Mouse (Mus musculus): Measurements from ENCODE around the gene Sstr3. TPM values are rescaled to one million over a fixed set of nuclear protein-coding genes. Genes with fewer than 3 reads are reported as not detected.
A peak's percentile ranks its signal among the peaks of the same experiment; 100 is the strongest.

Gene Sstr3
- not detected for polyA plus RNA-seq (2017; shearing (Covaris generic))

DNA sequence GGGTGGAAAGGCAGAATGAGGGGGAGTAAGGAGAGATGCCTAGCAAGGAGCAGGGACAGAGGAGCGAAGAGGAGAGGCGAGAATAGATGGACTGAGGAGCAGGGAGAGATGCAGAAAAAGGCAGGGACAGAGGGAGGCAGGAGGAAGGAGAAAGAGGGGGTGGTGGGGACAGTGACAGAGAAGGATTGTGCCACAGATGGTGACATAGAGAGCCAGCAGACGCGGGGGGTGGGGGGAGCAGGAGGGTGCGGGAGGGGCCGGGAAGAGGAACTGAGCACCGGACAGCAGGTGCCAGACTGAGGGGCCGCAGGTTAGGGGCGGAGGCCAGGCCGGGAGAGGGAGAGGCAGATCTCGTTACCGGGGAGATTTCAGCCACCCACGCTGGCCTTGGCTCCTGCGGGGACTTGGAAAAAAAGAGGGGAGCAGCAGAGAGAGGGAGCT is at the start of gene Sstr3:
Gene Sstr3 (minus strand): TSS at position 125 of the 441 bp plus-strand sequence.
- no peak for ATAC-seq

DNA sequence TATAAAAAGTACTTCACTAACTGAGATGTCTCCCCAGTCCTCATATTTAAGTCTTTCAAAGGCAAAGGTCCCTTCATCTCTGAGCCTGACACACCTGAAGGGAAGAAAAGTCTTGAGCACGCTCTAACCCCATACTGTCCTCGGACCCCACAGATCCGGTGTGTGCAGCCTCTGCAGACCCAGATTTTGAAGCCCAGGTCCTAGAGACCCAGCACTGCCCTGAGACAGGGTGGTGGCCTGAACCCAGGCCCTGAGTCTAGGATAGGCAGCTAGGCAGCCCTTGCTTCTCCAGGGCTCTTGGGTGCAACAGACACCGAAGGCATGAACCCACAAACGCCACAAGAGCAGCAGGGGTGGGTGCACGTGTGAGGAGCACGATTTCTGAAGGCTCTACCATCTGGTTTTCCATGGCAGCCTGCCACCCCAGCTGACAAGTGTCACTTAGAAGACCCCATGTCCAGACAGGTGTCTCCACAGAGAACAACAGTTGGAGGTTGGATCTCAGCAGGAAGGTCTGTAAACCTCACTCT is 49.5 kb upstream of the Sstr3 start:
- no peak for ATAC-seq

DNA sequence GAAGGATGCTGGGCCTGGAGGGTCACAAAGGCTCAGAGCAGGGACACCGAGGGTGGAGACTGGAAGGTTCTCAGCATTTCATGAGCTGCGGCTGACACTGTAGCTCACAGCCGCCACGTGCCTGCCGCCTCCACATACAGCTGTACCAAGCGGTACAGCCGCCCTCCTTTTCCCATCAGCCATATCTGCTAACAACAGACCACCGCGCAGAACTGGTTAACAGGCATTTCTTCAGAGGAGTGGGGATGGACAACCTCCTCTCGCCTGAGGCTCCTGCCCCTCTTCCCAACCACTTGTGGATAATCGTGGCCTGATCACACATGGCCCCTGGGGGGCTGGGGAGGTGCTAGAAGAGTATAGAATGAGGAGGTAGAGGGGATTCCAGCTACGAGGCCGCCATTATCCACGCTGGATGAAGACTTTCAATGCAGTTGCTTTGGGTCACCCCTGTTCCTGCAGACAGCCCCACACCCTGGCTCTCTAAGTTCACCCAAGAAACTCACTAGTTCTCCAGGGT is 48.0 kb upstream of the Sstr3 start:
- peak; percentile 13 for ATAC-seq

DNA sequence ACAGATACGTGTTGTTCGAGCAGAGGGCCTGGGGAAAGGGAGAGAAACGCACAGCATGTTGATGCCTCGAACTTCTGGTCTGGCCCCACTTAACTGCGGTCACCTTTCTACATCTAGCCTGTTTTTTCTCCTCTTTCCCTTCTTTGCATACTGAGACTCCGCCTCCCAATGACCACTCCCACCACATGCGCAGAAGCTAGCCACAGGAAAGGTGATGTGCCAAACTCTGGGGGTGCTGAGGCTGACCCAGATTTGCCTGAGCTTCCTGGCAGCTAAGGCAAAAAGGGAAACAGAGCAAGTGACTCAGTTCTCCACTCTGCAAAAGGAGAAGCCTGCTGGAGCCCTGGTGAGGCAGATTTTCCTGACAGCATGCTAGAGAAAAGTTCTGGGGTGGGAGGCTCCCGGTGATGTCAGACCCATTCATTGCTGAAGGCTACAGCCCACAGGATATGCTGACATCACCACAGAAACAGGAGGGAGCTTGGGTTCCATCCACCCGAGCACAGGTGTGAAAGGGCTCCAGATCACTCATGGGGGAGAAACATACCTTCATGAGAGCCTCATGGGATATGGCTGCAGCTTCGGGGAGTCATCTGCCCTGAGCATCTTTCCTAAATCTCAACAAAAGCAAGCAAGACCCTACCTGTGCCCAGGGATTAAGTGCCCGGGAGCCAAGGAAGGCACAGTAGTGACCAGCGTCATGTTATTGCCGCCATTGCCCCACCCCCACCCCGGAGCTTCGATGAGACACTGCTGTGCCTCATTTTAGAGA is 47.4 kb upstream of the Sstr3 start:
- peak; percentile 58 for ATAC-seq

DNA sequence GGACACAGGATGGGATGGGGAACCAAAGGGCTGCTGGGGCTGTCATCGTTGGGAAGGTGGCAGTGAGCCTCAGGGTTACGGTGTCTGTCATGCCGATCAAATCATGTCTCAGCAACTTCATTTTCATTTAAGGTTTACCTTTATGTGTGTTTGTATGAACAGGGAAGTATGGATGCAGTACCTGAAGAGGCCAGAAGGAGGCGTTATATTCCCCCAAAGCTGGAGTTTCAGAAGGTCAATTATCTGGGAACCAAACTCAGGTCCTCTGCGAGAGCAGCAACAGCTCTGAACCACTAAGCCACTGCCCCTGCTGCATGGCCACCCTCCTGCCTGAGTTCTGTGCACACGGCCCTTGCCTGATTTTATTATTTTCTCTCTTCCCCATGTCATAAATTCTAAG is 46.3 kb upstream of the Sstr3 start:
- no peak for ATAC-seq

DNA sequence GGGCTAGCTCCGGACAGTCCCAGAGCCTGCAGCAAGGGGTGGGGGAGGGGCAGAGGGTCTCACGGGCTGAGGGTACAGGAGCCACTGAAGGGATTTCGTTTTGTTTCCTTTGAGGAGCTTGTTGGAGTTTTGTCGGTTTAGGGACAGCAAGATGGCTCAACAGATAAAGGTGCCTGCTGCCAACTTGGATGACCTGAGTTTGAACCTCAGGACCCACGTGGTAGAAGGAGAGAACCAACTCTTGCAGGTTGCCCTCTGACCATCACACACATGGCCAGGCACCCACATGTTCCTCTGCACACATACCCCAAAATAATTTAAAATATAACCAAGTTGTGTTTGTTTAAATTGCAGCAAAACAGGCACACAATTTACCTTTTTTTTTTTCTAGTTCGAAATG is 45.5 kb upstream of the Sstr3 start:
- no peak for ATAC-seq

DNA sequence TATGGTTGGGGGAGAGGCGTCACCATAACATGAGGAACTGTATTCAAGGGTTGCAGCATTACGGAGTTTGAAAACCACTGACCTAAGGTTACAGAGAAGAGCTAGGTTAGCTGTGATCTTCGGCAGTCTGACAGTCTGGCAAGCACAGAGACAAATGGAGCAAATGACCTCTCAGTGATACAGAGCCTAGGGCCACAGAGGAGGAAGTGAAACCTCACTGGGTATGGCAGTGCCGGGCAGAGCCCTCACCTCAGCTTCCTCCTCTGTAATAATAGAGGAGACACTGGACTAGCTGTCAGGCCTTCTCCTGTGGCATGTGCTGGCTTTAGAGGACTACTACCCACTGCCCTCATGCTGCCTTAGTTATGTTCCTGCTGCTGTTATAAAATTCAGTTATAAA is 44.4 kb upstream of the Sstr3 start:
- ATAC-seq, result no peak

DNA sequence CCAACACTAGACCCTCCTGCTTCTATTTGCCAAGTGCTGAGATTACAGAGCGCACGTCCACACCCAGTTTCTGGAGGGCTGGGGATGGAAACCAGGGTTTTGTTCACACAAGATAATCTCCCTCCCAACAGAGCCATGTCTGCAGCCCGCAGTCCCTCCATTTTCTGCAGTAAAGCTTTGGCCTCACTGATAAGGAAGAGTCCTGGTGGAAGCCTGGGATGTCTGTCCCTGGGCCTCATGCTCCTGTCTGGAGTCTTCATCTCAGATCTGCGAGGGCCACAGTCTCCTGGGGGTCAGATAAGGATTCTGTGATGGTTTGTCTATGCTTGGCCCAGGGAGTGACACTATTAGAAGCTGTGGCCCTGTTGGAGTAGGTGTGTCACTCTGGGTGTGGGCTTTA is 43.6 kb upstream of the Sstr3 start:
- no peak for ATAC-seq

DNA sequence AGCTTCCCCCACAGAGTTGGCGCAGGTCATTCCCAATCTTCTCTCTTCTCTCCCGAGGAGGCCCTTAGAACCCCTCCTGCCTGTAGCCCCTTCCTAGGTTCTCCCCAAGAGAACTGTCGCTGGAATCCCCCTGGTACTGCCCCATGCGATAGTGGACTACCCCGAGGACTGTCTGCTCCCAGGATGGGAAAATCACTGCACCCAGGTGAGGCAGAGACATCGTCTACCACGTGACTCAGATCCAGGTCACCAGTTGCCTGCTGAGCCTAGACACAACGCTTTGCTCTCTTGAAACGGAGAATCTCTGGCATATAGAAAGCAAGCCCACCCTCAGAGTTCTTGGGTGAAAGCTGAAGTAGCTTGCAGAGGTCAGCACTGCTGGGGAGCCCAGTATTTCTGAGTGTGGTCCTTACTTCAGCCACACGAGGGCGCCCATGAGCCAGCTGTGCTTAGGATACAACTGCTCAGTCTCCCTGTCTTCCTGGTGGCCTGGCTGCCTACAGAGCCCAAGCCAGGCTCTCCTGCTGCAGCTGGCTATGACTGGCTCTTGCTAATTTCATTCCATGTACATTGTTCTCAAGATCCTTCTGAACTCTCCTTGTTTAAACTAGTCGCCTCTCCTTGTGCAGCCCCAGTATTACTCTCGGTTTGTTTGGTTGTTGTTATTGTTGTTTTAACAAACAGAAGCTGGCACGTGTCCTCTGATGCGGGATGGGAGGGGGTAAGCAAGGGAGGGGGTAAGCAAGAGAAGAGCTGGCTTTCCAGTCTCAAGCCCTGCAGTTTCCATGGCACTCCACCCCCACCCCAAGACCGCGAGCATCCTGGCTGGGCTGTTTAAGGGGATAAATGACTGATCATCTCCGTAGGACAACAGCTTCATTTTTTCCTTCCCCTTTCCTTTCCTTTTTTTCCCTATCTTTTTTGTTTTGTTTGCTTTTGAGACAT is 42.8 kb upstream of the Sstr3 start:
- ATAC-seq, result no peak

DNA sequence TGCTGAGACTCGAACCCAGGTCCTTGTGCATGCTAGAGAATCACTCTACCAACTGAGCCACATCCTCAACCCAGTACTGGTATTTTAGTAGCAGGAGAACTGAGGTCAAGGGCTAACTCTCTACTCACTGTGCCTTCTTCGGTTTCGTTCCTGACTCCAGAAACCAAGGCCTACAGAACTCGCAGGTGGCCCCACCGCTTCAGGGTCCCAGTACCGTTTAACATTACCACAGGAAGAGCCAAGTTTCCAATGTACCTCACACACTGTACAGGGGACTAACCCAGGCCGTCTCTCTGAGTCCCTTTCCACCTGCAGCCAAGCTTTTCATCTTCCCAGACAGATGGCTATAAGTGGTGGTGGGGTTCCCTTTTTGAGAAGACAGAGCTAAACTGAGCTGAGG is 40.9 kb upstream of the Sstr3 start:
- no peak for ATAC-seq

DNA sequence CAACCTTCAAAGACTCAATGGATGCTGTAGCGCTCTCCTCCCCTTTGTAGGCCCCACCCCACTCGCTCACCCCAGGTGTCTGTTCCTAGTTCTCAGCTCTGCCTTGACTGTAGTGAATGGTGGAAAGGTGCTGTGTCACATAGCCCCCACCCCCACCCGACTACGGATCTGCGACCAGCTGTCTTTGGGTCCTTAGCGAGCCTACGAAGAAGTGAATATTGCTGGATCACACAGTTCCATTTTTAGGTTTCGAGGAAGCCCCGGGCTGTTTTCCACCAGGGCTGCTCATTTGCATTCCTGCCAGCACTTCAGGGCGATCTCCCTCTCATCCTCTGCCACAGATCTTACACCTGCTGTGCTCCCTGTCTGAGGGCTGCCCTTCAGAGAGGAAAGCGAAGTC is 38.9 kb upstream of the Sstr3 start:
- ATAC-seq, result no peak

DNA sequence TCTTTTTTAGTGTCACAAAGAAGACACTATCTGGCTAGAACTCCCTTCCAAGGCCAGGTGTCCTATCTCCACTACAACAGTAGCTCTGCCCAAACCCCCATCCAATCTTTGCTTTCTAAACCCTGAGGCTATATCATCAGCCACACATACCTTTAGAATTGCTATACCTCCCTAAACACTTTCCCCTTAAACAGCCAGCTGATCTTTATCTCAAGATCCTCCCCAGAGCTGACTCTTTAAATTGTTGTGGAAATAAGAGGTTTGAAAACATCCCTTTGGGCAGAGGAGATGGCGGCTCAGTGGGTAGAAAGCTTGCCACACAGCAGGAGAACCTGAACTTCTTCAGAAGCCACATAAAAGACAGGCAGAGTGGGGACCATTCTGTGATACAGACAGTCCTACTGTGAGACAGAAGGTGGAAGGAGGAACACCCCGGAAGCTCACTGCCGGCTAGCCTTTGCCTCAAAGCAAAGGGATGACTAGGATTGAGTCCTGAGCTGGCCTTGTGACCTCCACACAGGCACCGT is 31.9 kb upstream of the Sstr3 start:
- peak; percentile 36 for ATAC-seq

DNA sequence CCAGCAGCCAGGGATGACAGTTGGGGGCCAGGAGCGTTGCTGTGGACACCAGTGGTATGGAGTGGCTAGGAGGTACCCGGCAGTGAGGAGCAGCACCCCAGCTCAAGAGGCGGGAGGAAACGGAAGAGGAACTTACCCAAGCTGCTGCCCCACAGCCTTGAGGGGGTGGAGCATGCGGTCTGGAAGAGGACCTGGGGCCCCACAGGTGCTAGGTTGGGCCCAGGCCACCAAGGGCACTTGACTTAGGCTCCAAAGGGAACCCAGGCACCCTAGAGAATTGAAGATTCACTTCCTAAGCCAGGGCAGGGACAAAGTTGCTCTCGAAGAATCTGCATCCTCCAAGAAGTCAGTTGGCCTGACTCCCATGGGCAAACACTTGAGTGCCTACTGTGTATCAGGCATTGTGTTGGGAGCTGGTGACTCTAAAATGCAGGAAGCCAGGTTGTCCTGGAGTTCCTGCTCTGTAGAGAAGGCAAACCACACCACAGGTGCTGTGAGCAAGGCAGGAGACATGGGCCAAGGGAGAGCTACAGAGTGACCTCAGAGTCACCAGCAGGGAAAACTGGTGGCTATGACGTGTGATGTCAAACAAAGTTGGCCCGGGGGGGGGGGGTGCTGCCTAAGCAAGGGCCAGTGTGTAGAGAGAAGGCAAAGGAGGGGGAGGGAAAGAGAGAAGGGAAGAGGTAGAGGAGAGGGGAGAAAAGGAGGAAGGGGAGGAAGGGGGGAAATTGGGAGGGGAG is 28.3 kb upstream of the Sstr3 start, which contains the start of gene Rac2:
Gene Rac2 (minus strand): TSS at position 126 of the 740 bp plus-strand sequence.
- peak; percentile 48 for ATAC-seq

DNA sequence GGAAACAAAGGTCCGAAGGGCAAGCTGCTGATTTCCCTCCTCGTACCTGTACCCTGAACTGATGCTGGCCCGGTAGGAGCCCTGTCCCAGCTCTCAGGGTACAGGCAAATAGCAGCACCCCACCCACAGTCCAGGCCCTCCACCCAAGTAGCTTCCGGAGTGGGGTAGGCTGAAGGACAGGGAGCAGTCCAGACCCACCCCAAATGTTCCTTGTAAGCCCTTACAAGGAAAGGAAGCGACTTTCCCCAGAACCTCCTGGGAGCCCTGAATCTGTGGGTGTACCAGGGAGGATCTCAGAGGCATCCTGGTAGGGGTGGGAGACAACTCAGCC is 27.8 kb upstream of the Sstr3 start:
- ATAC-seq, result no peak

DNA sequence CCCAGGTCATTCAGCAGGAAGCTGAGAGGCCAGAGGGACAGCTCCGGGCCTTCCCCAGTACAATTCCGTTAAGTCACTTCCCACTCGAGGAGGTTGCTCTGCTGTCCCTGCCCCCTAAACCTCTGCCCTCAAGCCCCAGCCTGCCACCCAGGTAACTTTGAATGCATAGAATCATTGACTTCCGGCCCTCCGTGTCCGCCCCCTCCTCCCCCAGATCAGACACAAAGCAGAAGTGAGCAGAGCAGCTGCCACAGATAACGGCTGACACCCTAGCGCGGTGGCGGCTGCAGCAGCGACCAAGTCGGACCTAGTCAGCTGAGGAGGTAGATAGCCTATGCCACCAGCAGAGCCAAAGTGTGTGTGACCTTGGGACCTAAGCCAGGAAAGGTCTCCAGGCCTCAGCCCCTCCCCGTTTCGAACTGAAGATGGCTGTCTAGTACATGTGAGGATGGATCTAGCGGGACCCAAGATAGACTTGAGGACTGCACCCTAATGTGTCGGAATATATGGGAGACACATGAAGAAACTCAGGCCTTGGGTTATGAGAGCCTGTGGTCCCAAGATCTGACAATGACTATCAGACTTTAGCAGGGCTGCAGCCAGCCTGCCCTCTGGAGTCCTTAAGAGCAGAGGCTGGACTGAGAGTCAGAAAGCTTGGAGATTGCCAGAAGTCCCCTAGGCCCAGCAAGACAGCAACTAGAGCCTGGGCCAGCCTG is 27.2 kb upstream of the Sstr3 start:
- ATAC-seq, result peak; percentile 66

DNA sequence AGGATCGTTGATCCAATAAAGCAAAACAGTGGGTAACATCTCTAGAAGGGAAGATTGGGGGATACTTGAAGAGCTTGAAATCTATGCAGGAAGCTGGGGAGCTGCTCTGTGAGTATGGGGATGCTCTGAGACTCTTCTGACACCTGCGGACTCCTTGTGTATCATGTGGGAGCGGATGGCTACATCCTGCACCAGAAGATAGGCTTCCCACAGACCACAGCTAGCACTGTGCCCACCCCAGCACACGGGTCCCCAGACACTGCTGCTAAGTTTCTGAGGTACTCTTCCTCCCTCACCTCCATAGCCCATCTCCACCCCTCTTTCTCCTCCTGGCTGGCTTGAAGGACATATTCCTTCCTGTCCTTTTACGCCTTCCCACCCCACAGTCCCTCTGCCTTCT is 25.7 kb upstream of the Sstr3 start:
- ATAC-seq, result no peak

DNA sequence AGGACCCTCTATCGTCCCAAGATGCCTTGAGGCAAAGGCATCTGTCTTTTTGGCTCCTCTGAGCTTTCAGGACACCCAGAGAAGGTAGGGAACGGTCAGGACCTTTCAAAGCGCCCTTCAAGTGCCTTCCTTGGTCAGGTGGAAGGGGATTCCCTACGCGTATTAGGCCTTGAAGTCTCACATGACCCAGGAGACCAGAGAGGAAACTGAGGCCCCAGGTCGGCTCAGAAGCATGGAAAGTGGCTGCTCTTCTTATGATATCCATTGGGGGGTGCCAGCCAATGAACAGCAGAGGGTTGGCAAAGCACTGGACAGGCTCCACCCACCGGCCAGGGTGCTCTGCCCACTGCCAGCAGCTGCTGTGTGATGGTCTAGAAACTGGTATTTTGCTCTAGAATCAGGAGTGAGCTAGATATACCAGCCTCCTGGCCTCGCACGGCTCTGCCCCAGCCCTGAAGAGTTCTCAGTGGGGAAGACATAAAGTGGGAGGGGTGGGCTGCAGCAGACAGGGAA is 23.2 kb upstream of the Sstr3 start:
- ATAC-seq, result no peak

DNA sequence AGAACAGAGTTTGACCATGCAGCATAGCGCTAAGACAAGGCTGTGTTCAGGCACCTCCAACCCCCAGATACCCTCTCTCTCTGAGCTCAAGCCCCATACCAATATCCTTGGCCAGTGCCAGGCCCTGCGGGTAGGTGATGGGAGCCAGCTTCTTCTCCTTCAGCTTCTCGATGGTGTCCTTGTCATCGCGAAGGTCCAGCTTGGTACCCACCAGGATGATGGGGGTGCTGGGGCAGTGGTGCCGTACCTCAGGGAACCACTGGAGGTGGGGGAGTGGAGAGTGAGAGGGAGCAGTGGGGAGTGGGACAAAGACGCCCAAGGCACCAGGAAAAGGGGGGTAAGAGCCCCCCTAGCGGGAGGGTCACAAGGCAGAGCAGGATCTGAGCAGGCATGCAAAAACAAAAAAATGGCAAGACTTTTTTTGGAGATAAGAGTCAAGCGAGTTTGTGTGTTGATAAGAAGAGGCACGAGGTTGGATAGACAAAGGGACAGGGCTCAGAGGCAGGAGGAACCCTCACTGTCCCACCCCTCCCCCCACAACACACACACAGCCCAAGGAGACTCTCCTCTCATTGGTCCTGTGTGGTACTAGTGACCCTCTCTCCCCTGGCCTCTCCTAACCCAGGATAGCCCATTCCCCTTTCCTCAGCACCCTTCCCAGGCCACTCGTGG is 20.4 kb upstream of the Sstr3 start:
- ATAC-seq, result no peak

DNA sequence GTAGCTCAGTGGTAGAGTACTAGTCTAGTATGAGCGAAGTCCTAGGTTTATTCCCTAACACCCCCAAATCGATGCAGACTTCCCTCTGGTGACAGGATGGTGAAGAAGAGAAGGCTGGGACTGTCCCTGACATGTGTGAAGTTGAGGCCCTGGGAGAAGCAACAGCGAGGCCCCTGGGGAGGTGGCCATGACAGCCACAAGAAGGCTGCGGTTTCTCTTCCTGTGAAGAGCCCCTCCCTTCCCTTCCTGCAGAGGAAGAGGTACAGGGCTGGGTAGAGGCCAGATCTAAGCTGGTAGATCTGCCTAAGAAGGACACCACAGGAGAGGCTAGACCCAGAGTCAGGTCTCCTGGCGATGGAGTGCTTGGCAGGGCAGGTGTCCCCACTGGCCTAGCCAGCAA is 19.5 kb upstream of the Sstr3 start:
- ATAC-seq, result peak; percentile 82

DNA sequence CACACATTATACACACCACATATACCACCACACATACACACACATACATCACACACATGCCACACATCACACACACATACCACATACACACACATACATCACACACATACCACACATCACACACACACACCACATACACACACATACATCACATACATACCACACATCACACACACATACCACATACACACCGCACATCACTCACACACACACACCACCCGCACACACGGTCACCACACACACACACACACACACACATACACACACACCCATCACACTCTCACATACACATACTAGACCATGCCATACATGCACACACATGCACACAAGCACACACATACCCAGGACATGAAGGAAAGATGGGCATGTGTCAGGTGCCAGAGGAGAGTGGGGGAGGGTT is 18.9 kb upstream of the Sstr3 start:
- peak; percentile 1 for ATAC-seq

All from activated CD4-positive, CD25-positive, alpha-beta regulatory T cell, adult 4 months (primary cell).